Mouse (Mus musculus) embryo, embryonic 11.5 days (tissue): ENCODE results near the gene Folr2.

Experiments
- DNase-seq: peaks from one replicate; pipeline ENCODE4 v3.0.0-alpha.2; 2012; ENCODE audit warnings: low read depth, low spot score

Folr2 gene

GRCm38 (mm10) chr7:101857094-101857493 lies at the start of gene Folr2:
TSS of gene Folr2 (minus strand) at chr7:101857194.
- no peak for DNase-seq

DNA sequence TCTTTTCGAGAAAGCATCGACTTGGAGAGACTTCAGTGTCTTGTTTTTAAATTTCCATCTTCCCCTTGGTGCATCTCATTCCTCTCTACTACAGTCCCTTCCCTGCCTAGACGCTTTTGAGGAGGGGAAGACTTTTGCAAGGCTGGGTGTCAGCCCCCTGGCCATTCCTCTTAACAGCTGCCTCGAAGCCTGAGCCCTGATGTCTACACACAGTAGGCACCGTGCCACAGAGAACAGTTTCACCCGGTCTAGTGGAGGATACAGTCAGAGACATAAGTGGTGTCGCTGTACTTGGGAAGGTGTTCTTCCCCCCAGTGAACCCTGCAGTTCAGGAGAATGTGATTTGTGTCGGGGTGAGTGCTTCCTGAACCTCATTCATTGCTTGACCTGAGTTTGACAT lies 49.7 kb upstream of the Folr2 start:
- no peak for DNase-seq

- no peak for DNase-seq
Measured at GRCm38 (mm10) chr7:101906287-101906681, 49.3 kb upstream of the Folr2 start, which contains the start of gene Tomt. TSS of gene Tomt (minus strand) at chr7:101906359.

- peak; percentile 97 for DNase-seq
Measured at GRCm38 (mm10) chr7:101905561-101906286, 48.7 kb upstream of the Folr2 start, which contains the start of gene Lamtor1. TSS of gene Lamtor1 (plus strand) at chr7:101905904.

GRCm38 (mm10) chr7:101902846-101903245 lies 45.9 kb upstream of the Folr2 start:
- DNase-seq, result no peak

- DNase-seq, result no peak
Measured at GRCm38 (mm10) chr7:101901969-101902368, 45.0 kb upstream of the Folr2 start.

GRCm38 (mm10) chr7:101900331-101901097 lies 43.5 kb upstream of the Folr2 start:
- no peak for DNase-seq

DNA sequence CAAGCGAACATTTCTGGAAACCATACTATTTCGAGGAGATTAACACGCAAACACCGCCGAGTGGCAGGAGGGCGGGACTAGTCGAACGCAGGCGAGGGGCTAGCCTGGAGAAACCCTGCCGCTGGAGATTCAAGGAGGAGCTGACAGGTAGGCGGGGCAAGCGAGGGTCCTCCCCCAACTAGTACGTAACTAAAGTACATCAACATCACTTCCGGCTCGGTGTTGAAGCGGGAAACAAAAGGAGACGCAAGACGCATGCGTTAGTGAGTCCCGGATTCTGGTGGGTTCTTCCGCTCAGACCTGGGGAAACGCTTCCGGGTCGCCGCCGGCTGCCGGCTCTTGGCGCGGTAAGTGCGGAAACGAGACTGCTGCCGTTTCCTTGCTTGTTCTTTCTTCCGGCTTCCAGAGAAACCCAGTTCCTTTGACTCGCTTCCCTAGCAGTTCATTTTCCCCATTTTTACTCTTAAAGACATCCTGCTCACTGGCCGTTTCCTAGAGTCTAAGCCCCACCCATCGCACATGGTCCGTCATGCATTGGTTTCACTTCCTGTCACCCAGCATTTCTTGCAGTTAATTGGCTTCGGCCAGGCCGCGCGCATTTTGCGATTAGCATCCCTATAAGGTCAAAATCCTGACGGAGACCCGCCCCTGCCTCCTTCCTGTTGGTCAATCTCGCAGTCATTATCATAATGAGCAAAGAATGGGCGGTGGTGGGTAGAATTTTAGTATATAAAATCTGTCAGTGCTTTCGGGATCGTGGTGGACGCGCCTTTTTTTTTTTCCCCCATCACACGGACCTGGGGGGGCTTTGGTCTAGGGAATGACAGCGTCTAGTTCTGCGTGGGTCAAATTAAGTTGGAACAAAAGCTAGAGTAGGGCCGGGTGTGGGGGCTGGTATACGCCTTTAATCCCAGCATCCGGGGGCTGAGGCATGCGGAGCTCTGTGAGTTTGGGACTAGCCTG lies 39.4 kb upstream of the Folr2 start:
- peak; percentile 96 for DNase-seq

DNA sequence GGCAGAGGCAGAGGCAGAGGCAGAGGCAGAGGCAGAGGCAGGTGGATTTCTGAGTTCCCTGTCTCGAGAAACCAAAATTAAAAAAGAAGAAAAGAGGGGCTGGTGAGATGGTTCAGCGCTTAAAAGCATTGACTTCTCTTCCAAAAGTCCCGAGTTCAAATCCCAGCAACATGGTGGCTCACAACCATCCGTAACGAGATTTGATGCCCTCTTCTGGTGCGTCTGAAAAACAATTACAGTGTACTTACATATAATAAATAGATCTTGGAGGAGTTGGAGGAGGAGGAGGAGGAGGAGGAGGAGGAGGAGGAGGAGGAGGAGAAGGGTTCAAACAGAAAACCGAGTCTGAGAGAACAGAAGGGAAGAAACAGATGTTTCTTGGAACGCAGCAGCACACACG lies 38.7 kb upstream of the Folr2 start:
- DNase-seq, result no peak

- no peak for DNase-seq
Measured at GRCm38 (mm10) chr7:101888460-101888859, 31.5 kb upstream of the Folr2 start.

GRCm38 (mm10) chr7:101886274-101886673 lies 29.3 kb upstream of the Folr2 start:
- no peak for DNase-seq

- DNase-seq, result no peak
Measured at GRCm38 (mm10) chr7:101884160-101884559, 27.2 kb upstream of the Folr2 start.

DNA sequence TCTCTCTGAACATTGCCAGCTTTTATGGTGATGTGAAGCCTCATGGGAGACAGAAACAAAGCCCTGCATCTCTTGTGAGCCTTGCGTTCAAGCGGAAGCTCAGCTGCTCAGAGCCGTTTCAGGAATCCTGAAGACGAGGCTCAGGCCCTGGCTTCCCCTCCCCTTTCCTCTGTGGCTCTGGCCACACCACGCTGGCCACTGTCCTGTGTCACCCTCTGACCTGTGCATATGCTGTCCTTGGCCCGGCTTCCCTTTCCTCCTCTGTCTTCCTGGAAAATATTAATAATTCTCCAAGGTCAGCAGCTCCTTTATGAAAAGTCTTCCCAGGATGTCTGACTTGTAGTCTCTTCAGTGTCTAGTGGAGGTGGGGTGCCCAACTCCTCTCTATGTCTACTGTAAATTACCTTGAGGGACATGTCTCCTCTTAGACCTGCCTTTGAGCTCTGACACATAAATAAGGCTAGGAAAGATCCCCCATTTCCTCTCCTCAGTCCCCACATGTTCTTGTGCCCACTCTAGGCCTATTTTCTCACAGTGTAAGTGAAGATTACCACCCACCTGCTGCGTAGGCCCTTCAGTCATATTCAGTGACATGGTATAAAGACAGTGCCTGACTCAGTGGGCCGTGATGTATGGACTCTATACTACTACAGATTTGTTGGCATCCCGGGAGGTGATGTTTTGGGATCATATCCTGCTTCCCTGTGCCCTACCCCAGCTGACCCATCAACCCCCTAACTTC lies 25.6 kb upstream of the Folr2 start:
- DNase-seq, result no peak

- no peak for DNase-seq
Measured at GRCm38 (mm10) chr7:101880855-101881254, 23.9 kb upstream of the Folr2 start.

DNA sequence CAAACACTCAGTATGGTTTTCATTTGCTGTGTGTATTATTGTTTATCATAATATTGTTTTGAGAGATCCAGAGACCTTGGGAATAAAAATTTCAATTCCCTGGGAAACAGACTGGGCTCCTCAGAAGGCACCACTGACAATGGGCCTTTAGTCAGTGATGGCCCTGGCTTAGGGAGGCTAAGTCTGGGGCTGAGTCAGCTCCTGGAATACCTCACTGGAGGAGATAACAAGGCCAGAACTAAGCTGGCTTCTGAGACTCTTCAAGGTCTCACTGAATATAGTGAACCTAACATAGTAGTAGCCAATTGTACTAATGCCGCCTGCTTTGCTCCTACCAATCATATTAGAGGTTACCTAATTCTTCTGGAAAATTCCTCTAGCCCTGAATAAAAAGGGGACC lies 19.0 kb upstream of the Folr2 start:
- DNase-seq, result no peak

GRCm38 (mm10) chr7:101871296-101871695 lies 14.3 kb upstream of the Folr2 start:
- no peak for DNase-seq

GRCm38 (mm10) chr7:101870629-101871028 lies 13.6 kb upstream of the Folr2 start, which contains the start of gene Folr1:
TSS of gene Folr1 (minus strand) at chr7:101870788.
- DNase-seq, result no peak

DNA sequence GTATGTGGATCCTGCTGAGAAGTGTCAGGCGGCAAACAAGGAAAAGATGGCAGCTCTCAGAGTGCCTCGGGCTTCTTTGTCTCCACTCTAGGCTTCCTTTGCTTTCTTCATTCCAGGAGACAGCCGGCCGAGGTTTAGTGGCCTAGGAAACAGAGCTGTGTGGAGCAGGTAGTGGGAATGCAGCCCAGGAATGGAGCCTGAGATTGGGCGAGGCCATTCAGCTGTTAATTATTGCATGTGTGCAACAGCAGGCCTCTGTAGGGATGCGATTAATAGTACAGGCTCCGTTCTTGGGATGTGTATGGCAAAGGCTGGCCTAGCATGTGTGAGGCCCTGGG lies 12.1 kb upstream of the Folr2 start:
- DNase-seq, result no peak

GRCm38 (mm10) chr7:101868241-101869162 lies 11.5 kb upstream of the Folr2 start:
- DNase-seq, result no peak

- DNase-seq, result no peak
Measured at GRCm38 (mm10) chr7:101867482-101867881, 10.5 kb upstream of the Folr2 start.
